Mouse (Mus musculus): ENCODE measurements around the gene Olfr714.
"Not testable (repeated sequence)": the region's sequence is repeated elsewhere in the genome, so short reads cannot be mapped to it uniquely, and the experiment has no call there.

Gene Olfr714

GRCm38 (mm10) chr7:107070681-107071080, at the start of gene Olfr714:
Olfr714 (plus strand) TSS chr7:107070981.
- H3K27me3 ChIP-seq (ENCODE audit: control insufficient read depth, insufficient read depth, low read length, poor library complexity, severe bottlenecking) = no peaks in the 10 kb centered on the region
- H3K36me3 ChIP-seq (ENCODE audit: control insufficient read depth, insufficient read depth, low read length, poor library complexity, severe bottlenecking) = no peaks in the 10 kb centered on the region
- DNase-seq (ENCODE audit: low read depth, low spot score) = no peak

- no peak for DNase-seq (ENCODE audit: low read depth, low spot score)
- H3K27me3 ChIP-seq (ENCODE audit: control insufficient read depth, insufficient read depth, low read length, poor library complexity, severe bottlenecking) = no peaks in the 10 kb centered on the region
- no peaks in the 10 kb centered on the region for H3K36me3 ChIP-seq (ENCODE audit: control insufficient read depth, insufficient read depth, low read length, poor library complexity, severe bottlenecking)
Observed at GRCm38 (mm10) chr7:107030874-107031273, 39.9 kb upstream of the Olfr714 start, which contains the start of gene Olfr713. Olfr713 (plus strand) TSS chr7:107031174.

GRCm38 (mm10) chr7:107039934-107040563, 30.7 kb upstream of the Olfr714 start:
- DNase-seq (ENCODE audit: low read depth, low spot score) = no peak
- H3K27me3 ChIP-seq (ENCODE audit: control insufficient read depth, insufficient read depth, low read length, poor library complexity, severe bottlenecking) = no peaks in the 10 kb centered on the region
- H3K36me3 ChIP-seq (ENCODE audit: control insufficient read depth, insufficient read depth, low read length, poor library complexity, severe bottlenecking) = no peaks in the 10 kb centered on the region

DNA sequence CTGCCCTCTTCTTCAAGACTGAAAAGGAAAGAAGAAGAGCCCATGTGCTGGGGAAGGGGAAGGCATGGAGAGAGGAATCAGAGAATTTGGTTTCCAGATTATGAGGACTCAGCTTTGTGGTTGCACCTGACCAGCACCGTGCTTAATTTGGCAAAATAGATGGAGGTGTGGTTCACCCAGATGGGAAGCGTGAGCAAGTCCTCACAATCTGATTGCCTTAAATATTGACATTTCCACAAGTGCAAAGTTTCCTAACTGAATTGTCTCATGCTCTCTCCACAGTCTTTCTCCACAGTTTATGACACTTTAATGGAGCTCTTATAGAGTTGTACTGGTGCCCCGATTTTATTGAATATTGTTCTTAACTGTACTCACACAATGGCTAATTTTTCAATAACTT, 27.6 kb upstream of the Olfr714 start:
- Histone ChIP-seq H3K27me3 (ENCODE audit: control insufficient read depth, insufficient read depth, low read length, poor library complexity, severe bottlenecking) (peaks cover 1% of the 10 kb centered on the region; the same call in 1 of the 2 replicates), H3K36me3 (ENCODE audit: control insufficient read depth, insufficient read depth, low read length, poor library complexity, severe bottlenecking) (no peaks in the 10 kb centered on the region)
- no peak for DNase-seq (ENCODE audit: low read depth, low spot score)

- DNase-seq (ENCODE audit: low read depth, low spot score) = peak; percentile 20
- H3K27me3 ChIP-seq (ENCODE audit: control insufficient read depth, insufficient read depth, low read length, poor library complexity, severe bottlenecking) = peaks cover 1% of the 10 kb centered on the region; the same call in 1 of the 2 replicates
- H3K36me3 ChIP-seq (ENCODE audit: control insufficient read depth, insufficient read depth, low read length, poor library complexity, severe bottlenecking) = no peaks in the 10 kb centered on the region
Observed at GRCm38 (mm10) chr7:107044407-107044806, 26.4 kb upstream of the Olfr714 start.

DNA sequence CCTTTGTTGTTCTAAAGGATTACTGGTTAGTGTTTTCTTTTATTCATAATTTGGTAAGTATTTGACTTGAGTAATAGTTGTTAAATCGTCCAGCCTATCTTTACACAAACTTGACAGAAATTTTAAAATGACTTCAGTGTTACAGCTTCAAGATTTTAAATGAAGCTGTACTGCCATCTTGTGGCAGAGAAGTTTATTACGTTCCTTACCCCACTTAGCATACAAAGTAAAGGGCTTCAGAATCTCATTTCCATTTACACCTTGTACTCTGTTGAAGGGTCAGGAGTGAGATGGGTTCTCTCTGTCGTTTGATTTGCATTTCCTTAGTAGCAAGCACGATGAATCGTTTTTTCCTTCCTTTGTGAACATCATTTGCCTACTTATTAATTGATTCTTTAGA, 24.9 kb upstream of the Olfr714 start:
- DNase-seq (ENCODE audit: low read depth, low spot score) = peak; percentile 75
- H3K36me3 ChIP-seq (ENCODE audit: control insufficient read depth, insufficient read depth, low read length, poor library complexity, severe bottlenecking) = no peaks in the 10 kb centered on the region
- H3K27me3 ChIP-seq (ENCODE audit: control insufficient read depth, insufficient read depth, low read length, poor library complexity, severe bottlenecking) = peaks cover 1% of the 10 kb centered on the region; the same call in 1 of the 2 replicates

- Histone ChIP-seq H3K27me3 (ENCODE audit: control insufficient read depth, insufficient read depth, low read length, poor library complexity, severe bottlenecking) (peaks cover 1% of the 10 kb centered on the region; the same call in 1 of the 2 replicates), H3K36me3 (ENCODE audit: control insufficient read depth, insufficient read depth, low read length, poor library complexity, severe bottlenecking) (no peaks in the 10 kb centered on the region)
- no peak for DNase-seq (ENCODE audit: low read depth, low spot score)
Observed at GRCm38 (mm10) chr7:107047578-107047977, 23.2 kb upstream of the Olfr714 start.

- Histone ChIP-seq H3K36me3 (ENCODE audit: control insufficient read depth, insufficient read depth, low read length, poor library complexity, severe bottlenecking) (no peaks in the 10 kb centered on the region), H3K27me3 (ENCODE audit: control insufficient read depth, insufficient read depth, low read length, poor library complexity, severe bottlenecking) (no peaks in the 10 kb centered on the region)
- no peak for DNase-seq (ENCODE audit: low read depth, low spot score)
Observed at GRCm38 (mm10) chr7:107092920-107093319, 22.1 kb downstream of the Olfr714 start, which contains the start of gene Olfr17. Olfr17 (plus strand) TSS chr7:107093220.

DNA sequence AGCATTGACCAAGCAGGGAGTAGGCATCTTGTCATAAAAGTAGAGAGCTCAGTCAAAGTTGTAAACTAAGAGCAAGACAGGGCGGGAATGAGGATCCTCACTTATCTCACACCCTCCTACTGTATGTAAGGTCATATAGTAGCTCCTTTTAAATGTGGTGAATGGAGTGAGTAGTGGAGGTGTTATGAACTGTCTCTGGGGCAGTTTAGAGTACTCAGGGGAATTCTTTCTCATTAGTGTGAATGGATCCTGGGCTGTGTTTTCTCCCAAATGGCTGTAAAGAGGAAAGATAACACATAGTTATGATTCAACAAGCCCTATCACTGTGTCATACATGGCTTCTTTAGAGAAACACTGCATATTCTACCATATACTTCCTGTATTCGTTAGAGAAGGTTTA, 39.5 kb downstream of the Olfr714 start, which contains the start of gene Olfr715b:
TSS of gene Olfr715b (minus strand) at position 101 of the 400 bp plus-strand sequence.
- H3K36me3 ChIP-seq (ENCODE audit: control insufficient read depth, insufficient read depth, low read length, poor library complexity, severe bottlenecking); H3K27me3 ChIP-seq (ENCODE audit: control insufficient read depth, insufficient read depth, low read length, poor library complexity, severe bottlenecking); DNase-seq (ENCODE audit: low read depth, low spot score): not testable (repeated sequence)
